In the genomic region with DNA sequence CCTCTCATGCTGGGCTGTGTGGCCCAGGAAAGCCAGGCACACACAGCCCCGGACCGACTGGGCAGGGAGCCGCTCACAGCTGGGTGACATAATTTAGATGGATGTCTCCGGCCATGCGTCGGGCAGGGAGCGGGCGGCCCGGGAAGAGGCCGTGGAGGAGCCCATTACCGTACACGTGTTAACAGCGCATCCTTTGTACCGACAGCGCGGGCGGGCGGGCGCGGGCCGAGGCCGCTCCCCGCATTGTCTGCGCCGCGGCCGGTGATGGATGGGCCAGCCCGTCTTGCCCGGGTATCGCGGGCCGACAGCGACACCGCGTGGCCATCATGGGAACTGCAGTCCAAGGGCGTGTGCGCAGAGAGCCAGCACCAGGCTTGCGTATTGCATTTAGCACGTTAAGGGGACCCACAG, we compare ENCODE assay signal across 8 mouse cellular contexts.
DNase-seq lines count a peak whose midpoint lies in the region; ATAC-seq and TF ChIP-seq lines count a peak whose summit lies in the region.

No protein-coding gene starts in this region.

- under 1% methylated on average over 39 of the region's 39 CpGs for WGBS in embryonic facial prominence, embryonic 11.5 days
- WGBS in kidney, adult 2 months: 1% methylated on average over 39 of the region's 39 CpGs
- under 1% methylated on average over 39 of the region's 39 CpGs for WGBS in limb, embryonic 10.5 days
- 1% methylated on average over 39 of the region's 39 CpGs for WGBS in midbrain, embryonic 13.5 days

- H3K9me3 ChIP-seq in embryonic facial prominence, embryonic 11.5 days (replicated peaks; ENCODE audit: control insufficient read depth, low read length): no peaks in the 10 kb centered on the region
- H3K9me3 ChIP-seq in limb, embryonic 10.5 days (replicated peaks): no peaks in the 10 kb centered on the region
- no peaks in the 10 kb centered on the region; the same call in 1 of the 2 replicates for H3K9me3 ChIP-seq in midbrain, embryonic 13.5 days

- H3K36me3 ChIP-seq in embryonic facial prominence, embryonic 11.5 days (replicated peaks; ENCODE audit: control insufficient read depth, insufficient read depth, low read depth, low read length): no peaks in the 10 kb centered on the region
- H3K36me3 ChIP-seq in kidney, adult 2 months (ENCODE audit: control insufficient read depth, insufficient read depth, low read length): no peaks in the 10 kb centered on the region
- H3K36me3 ChIP-seq in limb, embryonic 10.5 days: no peaks in the 10 kb centered on the region
- no peaks in the 10 kb centered on the region for H3K36me3 ChIP-seq in midbrain, embryonic 13.5 days

- H3K27ac ChIP-seq in embryonic facial prominence, embryonic 11.5 days (replicated peaks; ENCODE audit: low read depth, low read length): no peak overlapping the region
- H3K27ac ChIP-seq in kidney, adult 2 months (ENCODE audit: insufficient read depth, low read depth, low read length): no peak overlapping the region
- peak overlapping the region; percentile 80 for H3K27ac ChIP-seq in limb, embryonic 10.5 days
- H3K27ac ChIP-seq in midbrain, embryonic 13.5 days: peak overlapping the region; percentile 25; the same call in 1 of the 2 replicates

- H3K4me3 ChIP-seq in embryonic facial prominence, embryonic 11.5 days (ENCODE audit: low read depth, low read length): peak overlapping the region; percentile 19; the same call in 1 of the 2 replicates
- H3K4me3 ChIP-seq in kidney, adult 2 months (ENCODE audit: insufficient read depth, low read depth, low read length): no peak overlapping the region
- peak overlapping the region; percentile 54 for H3K4me3 ChIP-seq in limb, embryonic 10.5 days
- peak overlapping the region; percentile 25 for H3K4me3 ChIP-seq in midbrain, embryonic 13.5 days (replicated peaks)

- TF ChIP-seq POLR2A in kidney, adult 2 months (IDR thresholded peaks at IDR 0.05; ENCODE audit: low read depth, low read length): no peak

- TF ChIP-seq CTCF in kidney, adult 2 months (conservative IDR thresholded peaks at IDR 0.05; ENCODE audit: insufficient read depth, insufficient read length, low read depth, low read length): peak; percentile 98

- H3K4me2 ChIP-seq in embryonic facial prominence, embryonic 11.5 days (ENCODE audit: low read depth, low read length): peak overlapping the region; percentile 49
- peak overlapping the region; percentile 52 for H3K4me2 ChIP-seq in midbrain, embryonic 13.5 days (replicated peaks)

- H3K27me3 ChIP-seq in embryonic facial prominence, embryonic 11.5 days (ENCODE audit: control insufficient read depth, insufficient read depth, low read length): no peaks in the 10 kb centered on the region
- peaks cover 1% of the 10 kb centered on the region; the same call in 1 of the 2 replicates for H3K27me3 ChIP-seq in kidney, adult 2 months (replicated peaks; ENCODE audit: control insufficient read depth, insufficient read depth, low read length)
- H3K27me3 ChIP-seq in limb, embryonic 10.5 days (ENCODE audit: low read depth, poor library complexity, severe bottlenecking): peaks cover 67% of the 10 kb centered on the region
- peaks cover 32% of the 10 kb centered on the region for H3K27me3 ChIP-seq in midbrain, embryonic 13.5 days

- DNase-seq in adrenal gland, postnatal 36 days: peak; percentile 86
- DNase-seq in embryonic facial prominence, embryonic 11.5 days (ENCODE audit: low spot score): peak; percentile 87
- peak; percentile 79 to 94 for DNase-seq in heart, adult 18-20 months
- DNase-seq in kidney, adult 2 months: peak; percentile 72
- peak; percentile 94 for DNase-seq in limb, embryonic 10.5 days (ENCODE audit: low spot score)
- peak; percentile 34 for DNase-seq in spleen, adult 12 weeks (ENCODE audit: low spot score)

- no peaks in the 10 kb centered on the region; the same call in 1 of the 2 replicates for H3K4me1 ChIP-seq in embryonic facial prominence, embryonic 11.5 days (ENCODE audit: control insufficient read depth, insufficient read depth, low read length)
- H3K4me1 ChIP-seq in kidney, adult 2 months (ENCODE audit: control insufficient read depth, insufficient read depth, low read length): no peaks in the 10 kb centered on the region
- peaks cover 18% of the 10 kb centered on the region; the same call in 1 of the 2 replicates for H3K4me1 ChIP-seq in limb, embryonic 10.5 days
- 0 out of 2 replicates have a peak, but pooled peaks cover 3% of the 10 kb centered on the region for H3K4me1 ChIP-seq in midbrain, embryonic 13.5 days (replicated peaks)

- H3K9ac ChIP-seq in embryonic facial prominence, embryonic 11.5 days (replicated peaks; ENCODE audit: low read length): peak overlapping the region; percentile 62
- peak overlapping the region; percentile 39 for H3K9ac ChIP-seq in midbrain, embryonic 13.5 days (replicated peaks)

- ATAC-seq in embryonic facial prominence, embryonic 11.5 days (replicated peaks; ENCODE audit: insufficient number of reproducible peaks, low FRiP score, low TSS enrichment, low read depth): peak; percentile 82
- peak; percentile 94 for ATAC-seq in midbrain, embryonic 13.5 days
- ATAC-seq in activated CD4-positive, CD25-positive, alpha-beta regulatory T cell, adult 4 months: no peak

Comparison
In these comparisons a context has a peak if more than half of its experiments do, and no peak if none do; other contexts are left out.
1. DNase-seq: peak in every context shown above with its lines; median percentile 94 in limb, embryonic 10.5 days; 87 in embryonic facial prominence, embryonic 11.5 days; 86 in heart, adult 18-20 months; 86 in adrenal gland, postnatal 36 days; 72 in kidney, adult 2 months; 34 in spleen, adult 12 weeks.
2. H3K27ac ChIP-seq: peak in limb, embryonic 10.5 days (single experiment) and midbrain, embryonic 13.5 days (single experiment); none in embryonic facial prominence, embryonic 11.5 days (single experiment) and kidney, adult 2 months (single experiment).